Mouse (Mus musculus): ENCODE data around the gene Dnajb5.

DNA sequence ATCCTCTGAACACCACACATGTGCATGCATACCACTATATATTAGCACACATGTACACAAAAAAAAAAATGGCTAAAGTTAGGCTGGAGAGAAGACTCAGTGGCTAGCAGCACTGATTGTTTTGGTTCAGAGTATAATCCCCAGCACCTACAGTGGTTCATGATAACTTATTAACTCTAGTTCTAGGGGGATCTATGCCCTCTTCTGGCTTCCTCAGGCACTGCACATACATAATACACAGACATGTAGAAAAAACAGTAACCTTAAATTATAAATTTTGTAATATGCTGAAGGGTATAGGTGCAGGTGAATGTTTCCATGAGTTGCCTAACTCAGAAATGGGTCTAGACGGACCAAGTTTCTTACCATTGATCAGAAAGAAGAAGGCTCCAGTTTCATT lies 38.7 kb downstream of the Dnajb5 start:
- TF ChIP-seq POLR2A (IDR thresholded peaks at IDR 0.05; ENCODE audit: control insufficient read depth, low read depth, low read length) (no peak), CTCF (IDR thresholded peaks at IDR 0.05; ENCODE audit: control insufficient read depth, insufficient read depth, insufficient replicate concordance, low read depth, low read length) (no peak)

Data from testis, adult 2 months (tissue).